13 mouse cellular contexts compared by ENCODE assay signal in the genomic region with DNA sequence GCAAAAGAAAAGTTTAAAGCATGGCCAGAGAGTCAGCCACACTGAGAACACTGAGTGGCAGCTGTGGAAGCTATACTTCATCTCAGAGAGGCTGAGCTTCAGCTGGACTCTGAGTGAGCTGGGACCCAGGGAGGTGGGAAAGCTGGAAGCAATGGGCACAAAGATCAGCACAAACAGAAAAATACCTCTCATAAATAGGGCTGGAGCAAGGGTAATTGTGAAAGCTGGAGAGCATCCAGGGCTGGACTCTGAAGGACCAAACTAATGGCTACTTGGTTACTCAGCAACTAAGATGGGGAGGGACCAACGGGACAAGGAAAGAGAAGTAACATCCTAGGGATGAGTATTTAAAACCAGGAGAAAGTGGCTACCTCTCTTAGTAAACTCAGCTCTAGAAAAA.
"Had no signal": no experiment of that assay in that cellular context is flagged by ENCODE, and none has a peak within 500 bp of the region (broad histone marks: within the 10 kb centered on the region; RNA-seq: fewer than 3 reads in every experiment).

No protein-coding gene starts in this region.

- H3K27ac ChIP-seq: limb, embryonic 13.5 days; liver, embryonic 15.5 days; midbrain, embryonic 12.5 days; neural tube, embryonic 13.5 days had no signal

- H3K4me1 ChIP-seq: neural tube, embryonic 13.5 days had no signal

- DNase-seq: lung, embryonic 14.5 days; lung, postnatal 10 days; retina, postnatal 1 day; right cerebral cortex, postnatal 4 days; spleen, adult 18-20 months; thymus, postnatal 36 days had no signal

- H3K9me3 ChIP-seq: limb, embryonic 13.5 days; liver, embryonic 15.5 days; midbrain, embryonic 12.5 days; neural tube, embryonic 13.5 days had no signal

- H3K9ac ChIP-seq: limb, embryonic 13.5 days; liver, embryonic 15.5 days; lung, embryonic 14.5 days; midbrain, embryonic 12.5 days; neural tube, embryonic 13.5 days had no signal

- H3K27me3 ChIP-seq: limb, embryonic 13.5 days; liver, embryonic 15.5 days; midbrain, embryonic 12.5 days; neural tube, embryonic 13.5 days had no signal

- H3K36me3 ChIP-seq: limb, embryonic 13.5 days; liver, embryonic 15.5 days; midbrain, embryonic 12.5 days; neural tube, embryonic 13.5 days had no signal

- H3K4me3 ChIP-seq: limb, embryonic 13.5 days; liver, embryonic 15.5 days; midbrain, embryonic 12.5 days; neural tube, embryonic 13.5 days had no signal

- H3K4me2 ChIP-seq: limb, embryonic 13.5 days; liver, embryonic 11.5 days; liver, embryonic 15.5 days; lung, embryonic 14.5 days; midbrain, embryonic 12.5 days; neural tube, embryonic 13.5 days had no signal

- ATAC-seq: intestine, embryonic 16.5 days; midbrain, embryonic 16.5 days had no signal
